8 mouse cellular contexts compared by ENCODE assay signal in the genomic region with DNA sequence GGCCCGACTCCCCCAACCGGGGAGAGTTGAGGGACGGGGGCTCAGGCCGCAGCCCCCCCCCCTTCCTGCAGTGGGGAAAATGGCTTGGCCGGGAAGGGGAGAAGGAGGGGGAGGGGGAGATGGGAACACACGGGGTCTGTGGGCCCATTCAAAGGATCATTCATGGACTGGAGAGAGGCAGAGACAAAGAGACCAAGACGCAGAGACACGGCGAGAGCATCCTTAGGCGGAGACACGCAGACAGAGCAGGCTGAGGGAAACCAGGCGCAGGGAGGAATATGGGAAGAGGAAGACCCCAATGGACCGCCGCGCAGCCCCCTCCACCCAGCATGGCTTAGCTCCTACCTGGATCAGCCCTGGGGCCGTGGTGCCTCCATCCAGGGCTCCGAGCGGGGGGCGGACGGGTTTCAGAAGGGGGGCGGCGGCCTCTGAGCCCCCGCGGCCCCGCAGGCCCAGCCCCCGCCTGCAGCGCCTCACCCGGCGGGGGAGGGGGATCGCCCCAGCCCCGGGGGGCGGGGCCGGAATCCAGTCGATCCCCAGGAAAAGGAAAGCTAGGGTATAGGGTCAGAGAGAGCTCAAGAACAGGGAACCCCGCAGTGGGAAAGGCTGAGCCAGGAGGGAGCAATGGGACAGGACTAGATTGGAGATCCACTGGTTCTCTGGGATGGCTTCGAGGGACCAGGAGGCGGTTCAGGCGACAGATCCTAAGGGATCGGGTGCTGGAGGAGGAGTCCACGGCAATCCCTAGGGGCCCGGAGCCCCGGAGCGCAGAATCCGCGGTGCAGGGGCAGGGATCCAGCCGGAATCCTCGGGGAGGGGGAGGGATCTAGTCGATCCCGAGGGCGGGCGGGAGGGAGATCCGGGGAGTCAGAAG. TPM values are rescaled to one million over a fixed set of nuclear protein-coding genes. Genes with fewer than 3 reads are reported as not detected.
A peak's percentile ranks its signal among the peaks of the same experiment; 100 is the strongest.
DNase-seq lines count a peak whose midpoint lies in the region; ATAC-seq lines count a peak whose summit lies in the region.

No protein-coding gene starts in this region.

- H3K4me1 ChIP-seq in forebrain, embryonic 13.5 days = peaks cover 49% of the 10 kb centered on the region
- peaks cover 51% of the 10 kb centered on the region for H3K4me1 ChIP-seq in midbrain, embryonic 13.5 days (replicated peaks)

- peak overlapping the region; percentile 96 for H3K27ac ChIP-seq in forebrain, embryonic 13.5 days
- H3K27ac ChIP-seq in midbrain, embryonic 13.5 days = peak overlapping the region; percentile 98

- peaks cover 4% of the 10 kb centered on the region; the same call in 1 of the 2 replicates for H3K27me3 ChIP-seq in forebrain, embryonic 13.5 days
- no peaks in the 10 kb centered on the region for H3K27me3 ChIP-seq in midbrain, embryonic 13.5 days

- no peaks in the 10 kb centered on the region for H3K9me3 ChIP-seq in forebrain, embryonic 13.5 days (replicated peaks)
- H3K9me3 ChIP-seq in midbrain, embryonic 13.5 days = no peaks in the 10 kb centered on the region

- peaks cover 21% of the 10 kb centered on the region for H3K36me3 ChIP-seq in forebrain, embryonic 13.5 days (ENCODE audit: poor library complexity, severe bottlenecking)
- peaks cover 19% of the 10 kb centered on the region for H3K36me3 ChIP-seq in midbrain, embryonic 13.5 days

- peak overlapping the region; percentile 94 for H3K4me3 ChIP-seq in forebrain, embryonic 13.5 days
- peak overlapping the region; percentile 97 for H3K4me3 ChIP-seq in midbrain, embryonic 13.5 days (replicated peaks)

- peak overlapping the region; percentile 96 for H3K9ac ChIP-seq in forebrain, embryonic 13.5 days
- H3K9ac ChIP-seq in midbrain, embryonic 13.5 days (replicated peaks) = peak overlapping the region; percentile 99

- ATAC-seq in forebrain, embryonic 13.5 days = 0 out of 2 replicates have a peak, but pooled peaks have one; percentile 7
- peak; percentile 18 for ATAC-seq in midbrain, embryonic 13.5 days
- no peak for ATAC-seq in activated CD4-positive, CD25-positive, alpha-beta regulatory T cell, adult 4 months

- H3K4me2 ChIP-seq in forebrain, embryonic 13.5 days = peak overlapping the region; percentile 94
- peak overlapping the region; percentile 99 for H3K4me2 ChIP-seq in midbrain, embryonic 13.5 days (replicated peaks)

- WGBS in forebrain, embryonic 13.5 days = 2% methylated on average over 49 of the region's 52 CpGs
- WGBS in midbrain, embryonic 13.5 days = under 1% methylated on average over 48 of the region's 52 CpGs

- DNase-seq in left cerebral cortex, adult 18-20 months (ENCODE audit: low spot score in 2 of 2) = peak; percentile 46 to 53
- DNase-seq in left cerebral cortex, adult 11 months (ENCODE audit: low spot score) = no peak
- peak; percentile 20 to 64 for DNase-seq in adrenal gland, postnatal 36 days
- DNase-seq in heart, postnatal 4 days = peak; percentile 47
- peak; percentile 51 to 60 for DNase-seq in layer of hippocampus, postnatal 36 days

RNA-seq across cellular contexts. Expression of a gene that starts 0.6 kb away (rescaled TPM):
- total RNA-seq in left cerebral cortex, adult 18-20 months (2021) = 100 to 1,000 TPM; 215 to 224 TPM
- total RNA-seq in adrenal gland, postnatal 36 days (2021) = 10 to 100 TPM; 14.4 to 22.3 TPM
- polyA plus RNA-seq in forebrain, embryonic 13.5 days (2015; fragmentation: Nextera tagmentation; extraction: Ambion mirVana) = 16.6 and 17.0 TPM in 2 replicates
- 10 to 100 TPM; 11.0 to 11.6 TPM for total RNA-seq in heart, postnatal 4 days (2021)
- total RNA-seq in layer of hippocampus, postnatal 36 days (2021) = 100 to 1,000 TPM; 192 to 206 TPM
- polyA plus RNA-seq in midbrain, embryonic 13.5 days (2015; fragmentation: Nextera tagmentation; extraction: Ambion mirVana) = 20.5 and 21.3 TPM in 2 replicates
- under 1 TPM; 0.59 to 0.66 TPM for polyA plus RNA-seq in activated CD4-positive, CD25-positive, alpha-beta regulatory T cell, adult 4 months (2017; shearing (Covaris generic))

RNA-seq across cellular contexts. Expression of a gene that starts 1.4 kb away (rescaled TPM):
- 100 to 1,000 TPM; 120 to 143 TPM for total RNA-seq in left cerebral cortex, adult 18-20 months (2021)
- total RNA-seq in adrenal gland, postnatal 36 days (2021) = 100 to 1,000 TPM; 144 to 166 TPM
- polyA plus RNA-seq in forebrain, embryonic 13.5 days (2015; fragmentation: Nextera tagmentation; extraction: Ambion mirVana) = 340 and 360 TPM in 2 replicates
- total RNA-seq in heart, postnatal 4 days (2021) = 100 to 1,000 TPM; 143 to 166 TPM
- total RNA-seq in layer of hippocampus, postnatal 36 days (2021) = 100 to 1,000 TPM; 109 to 128 TPM
- 329 and 331 TPM in 2 replicates for polyA plus RNA-seq in midbrain, embryonic 13.5 days (2015; fragmentation: Nextera tagmentation; extraction: Ambion mirVana)
- polyA plus RNA-seq in activated CD4-positive, CD25-positive, alpha-beta regulatory T cell, adult 4 months (2017; shearing (Covaris generic)) = 100 to 1,000 TPM; 127 to 138 TPM

RNA-seq across cellular contexts. Expression of a gene that starts 9.2 kb away (rescaled TPM):
- 10 to 100 TPM; 15.6 to 17.7 TPM for total RNA-seq in left cerebral cortex, adult 18-20 months (2021)
- total RNA-seq in adrenal gland, postnatal 36 days (2021) = 10 to 100 TPM; 49.3 to 50.4 TPM
- 44.1 and 45.4 TPM in 2 replicates for polyA plus RNA-seq in forebrain, embryonic 13.5 days (2015; fragmentation: Nextera tagmentation; extraction: Ambion mirVana)
- 10 to 100 TPM; 59.7 to 59.9 TPM for total RNA-seq in heart, postnatal 4 days (2021)
- total RNA-seq in layer of hippocampus, postnatal 36 days (2021) = 10 to 100 TPM; 16.3 to 16.6 TPM
- polyA plus RNA-seq in midbrain, embryonic 13.5 days (2015; fragmentation: Nextera tagmentation; extraction: Ambion mirVana) = 55.0 and 56.3 TPM in 2 replicates
- polyA plus RNA-seq in activated CD4-positive, CD25-positive, alpha-beta regulatory T cell, adult 4 months (2017; shearing (Covaris generic)) = 10 to 100 TPM; 15.4 to 17.5 TPM

RNA-seq across cellular contexts. Expression of a gene that starts 15.0 kb away (rescaled TPM):
- not detected for total RNA-seq in left cerebral cortex, adult 18-20 months (2021)
- total RNA-seq in adrenal gland, postnatal 36 days (2021) = not detected
- polyA plus RNA-seq in forebrain, embryonic 13.5 days (2015; fragmentation: Nextera tagmentation; extraction: Ambion mirVana) = 0.37 and 0.52 TPM in 2 replicates
- not detected for total RNA-seq in heart, postnatal 4 days (2021)
- under 1 TPM; 0.57 to 0.63 TPM for total RNA-seq in layer of hippocampus, postnatal 36 days (2021)
- 0.51 and 0.64 TPM in 2 replicates for polyA plus RNA-seq in midbrain, embryonic 13.5 days (2015; fragmentation: Nextera tagmentation; extraction: Ambion mirVana)
- not detected for polyA plus RNA-seq in activated CD4-positive, CD25-positive, alpha-beta regulatory T cell, adult 4 months (2017; shearing (Covaris generic))

RNA-seq across cellular contexts. Expression of a gene that starts 18.7 kb away (rescaled TPM):
- total RNA-seq in left cerebral cortex, adult 18-20 months (2021) = not detected
- not detected for total RNA-seq in adrenal gland, postnatal 36 days (2021)
- polyA plus RNA-seq in forebrain, embryonic 13.5 days (2015; fragmentation: Nextera tagmentation; extraction: Ambion mirVana) = not detected in 2 replicates
- total RNA-seq in heart, postnatal 4 days (2021) = not detected
- total RNA-seq in layer of hippocampus, postnatal 36 days (2021) = not detected
- polyA plus RNA-seq in midbrain, embryonic 13.5 days (2015; fragmentation: Nextera tagmentation; extraction: Ambion mirVana) = not detected in 2 replicates
- not detected for polyA plus RNA-seq in activated CD4-positive, CD25-positive, alpha-beta regulatory T cell, adult 4 months (2017; shearing (Covaris generic))

Comparison
In these comparisons a context has a peak if more than half of its experiments do, and no peak if none do; other contexts are left out.
1. RNA of a gene that starts 0.6 kb away (total RNA-seq): 215 to 224 TPM in left cerebral cortex, adult 18-20 months and 192 to 206 TPM in layer of hippocampus, postnatal 36 days; 14.4 to 22.3 TPM in adrenal gland, postnatal 36 days and 11.0 to 11.6 TPM in heart, postnatal 4 days; every median in the first group is over 4 times any median in the second.